Mouse (Mus musculus): ENCODE measurements around the gene Gm813.
"Not testable (repeated sequence)": the region's sequence is repeated elsewhere in the genome, so short reads cannot be mapped to it uniquely, and the experiment has no call there.

Gene Gm813

DNA sequence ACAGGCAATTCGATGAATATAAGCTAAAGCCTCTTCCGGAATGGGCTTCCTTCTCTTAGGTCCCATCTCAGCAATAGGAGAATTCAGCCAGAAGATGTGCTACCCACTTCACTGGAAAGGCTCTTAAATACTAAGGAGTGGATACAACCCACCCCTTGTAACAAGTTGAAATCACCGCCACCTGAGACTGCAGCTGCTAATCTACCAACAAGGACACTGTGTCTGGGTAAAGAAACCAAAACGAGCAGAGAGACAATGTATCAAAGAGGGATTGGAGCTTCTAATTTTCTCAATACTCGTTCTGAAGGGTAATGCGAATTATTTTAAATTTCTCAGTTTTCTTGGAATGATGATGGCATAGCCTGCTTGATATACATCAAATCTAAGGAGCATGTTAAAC, at the start of gene Gm813:
Gene Gm813, minus strand, starts transcription at position 101 of the 400 bp plus-strand sequence.
- DNase-seq (ENCODE audit: low spot score in 2 of 2): no peak

DNA sequence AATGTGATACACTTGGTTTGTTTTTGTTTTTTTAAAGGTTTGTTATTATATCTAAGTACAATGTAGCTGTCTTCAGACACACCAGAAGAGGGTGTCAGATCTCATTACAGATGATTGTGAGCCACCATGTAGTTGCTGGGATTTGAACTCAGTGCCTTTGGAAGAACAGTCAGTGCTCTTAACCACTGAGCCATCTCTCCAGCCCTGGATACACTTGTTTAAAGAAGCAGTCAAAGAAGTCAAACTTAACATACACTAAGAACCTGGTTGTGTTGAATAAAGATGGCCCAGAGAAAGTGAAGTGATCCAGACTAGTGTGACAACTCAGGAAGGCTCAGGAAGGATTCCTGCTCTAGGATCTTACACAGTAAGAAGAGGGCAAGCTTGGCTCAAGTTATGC, 48.4 kb upstream of the Gm813 start:
- DNase-seq (ENCODE audit: low spot score in 2 of 2): not testable (repeated sequence)

DNA sequence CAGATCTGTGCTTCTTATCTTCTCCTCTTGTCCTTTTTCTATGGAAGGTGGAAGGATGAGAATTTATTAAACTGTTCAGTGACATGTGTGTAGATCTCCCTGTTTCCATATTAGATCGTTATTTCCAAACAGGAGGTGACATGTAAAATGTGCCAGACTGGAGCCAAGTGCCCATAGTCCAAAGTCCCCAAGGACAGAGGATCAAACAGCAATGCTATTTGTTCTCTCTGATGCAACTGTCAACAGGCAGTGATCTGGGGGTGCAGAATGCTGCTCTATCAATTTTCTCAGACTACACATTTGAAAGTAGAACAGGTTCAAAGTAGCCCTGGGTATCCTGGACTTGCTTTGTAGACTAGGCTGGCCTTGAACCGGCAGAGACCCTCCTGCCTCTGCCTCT, 47.0 kb upstream of the Gm813 start:
- no peak for DNase-seq (ENCODE audit: low spot score in 2 of 2)

- no peak for DNase-seq (ENCODE audit: low spot score in 2 of 2)
These were observed 46.2 kb upstream of the Gm813 start for GRCm38 (mm10) chr16:58663021-58663420.

DNA sequence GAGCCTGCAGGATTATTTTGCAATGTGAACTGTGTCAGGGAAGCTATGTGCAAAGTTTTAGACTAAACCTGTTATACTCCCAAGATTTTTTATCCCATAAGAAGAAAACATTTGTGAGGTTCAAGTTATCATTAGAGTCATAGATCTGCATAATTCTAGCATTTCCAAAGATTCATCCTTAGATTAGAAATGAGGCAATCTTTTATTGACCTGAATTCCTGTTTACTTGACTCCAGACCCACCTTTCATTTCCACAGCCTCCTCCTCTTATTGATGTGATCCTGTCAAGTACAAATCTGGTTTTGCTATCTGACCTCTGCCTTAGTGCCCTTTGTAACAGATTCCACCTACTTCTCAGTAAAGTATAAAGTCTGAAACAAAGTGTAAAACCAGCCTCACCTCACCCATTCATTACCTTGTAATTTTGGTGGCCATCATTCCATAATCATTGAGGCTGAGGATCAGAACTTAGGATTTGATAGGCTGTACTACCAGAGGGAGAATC, 45.6 kb upstream of the Gm813 start:
- no peak for DNase-seq (ENCODE audit: low spot score in 2 of 2)

DNA sequence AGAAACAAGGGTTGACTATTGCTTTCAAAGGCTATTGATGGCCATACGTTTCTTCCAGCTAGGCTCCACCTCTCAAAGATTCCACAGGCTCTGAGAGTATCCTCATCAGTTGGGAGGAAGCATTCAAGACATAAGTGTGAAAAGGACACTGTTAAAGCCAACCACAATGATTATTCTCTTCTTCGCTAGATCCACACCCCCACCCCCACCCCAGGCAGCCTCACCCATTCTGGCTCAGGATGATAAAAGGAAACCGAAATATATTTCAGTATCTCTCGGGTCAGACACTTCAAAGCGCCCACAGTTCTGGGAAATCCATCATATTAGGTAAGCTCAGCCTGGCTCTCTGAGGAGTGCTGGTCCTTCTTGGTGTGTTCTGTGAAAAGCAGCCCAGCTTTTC, 45.0 kb upstream of the Gm813 start:
- no peak for DNase-seq (ENCODE audit: low spot score in 2 of 2)

GRCm38 (mm10) chr16:58658668-58659067, 41.9 kb upstream of the Gm813 start:
- no peak for DNase-seq (ENCODE audit: low spot score in 2 of 2)

- no peak for DNase-seq (ENCODE audit: low spot score in 2 of 2)
These were observed 39.7 kb upstream of the Gm813 start for GRCm38 (mm10) chr16:58656526-58656925.

GRCm38 (mm10) chr16:58655751-58656150, 39.0 kb upstream of the Gm813 start:
- DNase-seq (ENCODE audit: low spot score in 2 of 2): no peak

DNA sequence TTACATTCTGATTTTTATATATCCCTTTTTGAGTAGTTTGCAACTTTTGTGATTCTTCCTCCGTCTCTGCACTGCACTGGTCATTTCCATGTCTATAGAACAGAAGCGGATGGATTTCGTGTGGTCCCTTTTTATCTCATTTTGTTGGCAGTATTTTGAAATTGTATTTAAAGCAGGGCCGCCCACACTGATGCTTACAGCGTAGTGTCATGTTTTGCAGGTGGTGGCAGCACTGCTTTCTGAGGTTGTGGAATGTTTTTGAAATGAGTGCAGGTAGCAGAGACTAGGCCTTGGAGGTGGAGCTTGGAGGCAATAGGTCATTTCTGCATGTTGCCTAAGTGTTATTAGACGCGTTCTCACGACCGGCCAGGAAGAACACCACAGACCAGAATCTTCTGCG, 33.2 kb upstream of the Gm813 start:
- DNase-seq (ENCODE audit: low spot score in 2 of 2): no peak

DNA sequence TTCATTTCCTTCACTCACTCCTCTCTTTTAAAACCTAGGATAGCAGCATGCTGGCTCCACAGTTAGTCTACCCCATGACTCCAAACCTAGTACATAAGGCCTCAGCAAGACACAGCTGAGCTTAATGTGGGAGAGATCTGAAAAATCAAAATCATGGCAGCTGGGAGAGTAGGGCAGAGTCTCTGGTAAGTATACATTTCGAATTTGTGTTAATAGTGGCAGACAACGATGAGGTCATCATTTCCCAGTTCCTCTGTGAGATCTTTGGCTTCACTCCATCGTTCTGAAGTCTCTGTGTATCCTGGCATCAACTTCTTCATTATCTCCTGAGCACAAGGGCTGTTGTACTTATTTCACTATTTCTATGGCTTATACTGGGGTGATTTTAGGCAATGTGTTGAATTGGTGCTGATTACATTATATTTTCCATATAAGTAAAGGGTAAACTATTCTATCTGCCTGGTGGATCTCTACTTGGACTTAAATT, 22.0 kb upstream of the Gm813 start, which contains the start of gene E330017A01Rik:
Gene E330017A01Rik, minus strand, starts transcription at position 51 of the 487 bp plus-strand sequence.
- no peak for DNase-seq (ENCODE audit: low spot score in 2 of 2)

DNA sequence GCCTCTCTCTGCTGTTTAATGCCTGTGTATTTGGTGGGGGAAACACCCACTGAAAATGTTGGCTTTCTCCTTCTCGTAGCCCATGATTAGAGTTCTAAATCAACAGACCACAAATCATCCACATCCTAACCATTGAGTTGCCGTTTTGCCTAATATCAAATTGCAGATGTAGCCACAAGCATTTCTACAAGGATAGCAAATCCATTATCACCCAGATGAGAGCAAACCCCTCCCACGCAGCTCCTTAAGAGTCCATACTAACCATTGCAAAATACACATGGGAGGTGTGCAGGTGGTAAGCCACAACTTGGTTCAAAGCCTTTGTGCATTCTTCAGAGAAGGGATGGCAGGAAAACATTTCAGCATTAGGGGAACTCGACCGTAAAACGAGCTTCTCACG, 21.2 kb upstream of the Gm813 start:
- no peak for DNase-seq (ENCODE audit: low spot score in 2 of 2)

GRCm38 (mm10) chr16:58637448-58637847, 20.7 kb upstream of the Gm813 start:
- DNase-seq (ENCODE audit: low spot score in 2 of 2): no peak

DNA sequence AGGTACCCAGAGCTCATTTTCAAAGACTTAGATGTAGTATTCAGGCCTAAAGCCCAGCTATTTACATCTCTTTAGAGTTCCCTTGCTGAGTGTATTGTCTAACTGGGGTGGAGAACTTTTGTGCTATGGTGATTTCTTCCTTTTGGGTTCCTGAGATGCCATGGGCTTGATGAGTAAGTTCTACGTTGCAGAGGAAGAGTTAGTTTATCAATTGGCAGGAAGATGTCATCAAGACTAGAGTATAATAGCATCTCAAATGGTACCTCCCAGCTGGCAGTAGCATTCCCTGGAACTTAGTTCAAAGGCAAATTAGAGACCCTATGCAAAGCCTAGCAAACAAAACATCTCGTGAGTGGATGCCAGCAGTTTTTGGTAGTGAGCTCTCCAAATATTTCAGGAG, 19.1 kb upstream of the Gm813 start:
- no peak for DNase-seq (ENCODE audit: low spot score in 2 of 2)

GRCm38 (mm10) chr16:58629736-58630135, 13.0 kb upstream of the Gm813 start:
- DNase-seq (ENCODE audit: low spot score in 2 of 2): no peak

DNA sequence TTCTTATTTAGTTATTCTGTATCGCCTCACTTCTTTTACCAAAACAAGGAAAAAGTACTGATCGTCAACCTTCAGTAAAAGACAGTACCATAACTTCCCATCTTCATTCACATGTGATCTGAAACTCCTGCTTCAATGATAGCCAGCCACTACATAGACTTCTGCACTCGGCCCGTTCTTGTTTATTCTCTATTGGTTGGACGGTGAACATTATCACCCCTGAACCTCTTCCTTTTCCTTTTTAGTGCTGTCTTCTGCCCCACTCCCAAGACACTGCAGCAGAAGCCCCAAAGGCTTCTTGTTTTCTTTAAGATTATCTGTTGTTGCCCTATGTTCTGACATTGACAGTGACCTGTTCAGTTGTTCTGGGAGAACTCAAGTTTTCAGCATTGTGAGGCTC, 12.2 kb upstream of the Gm813 start:
- no peak for DNase-seq (ENCODE audit: low spot score in 2 of 2)

DNA sequence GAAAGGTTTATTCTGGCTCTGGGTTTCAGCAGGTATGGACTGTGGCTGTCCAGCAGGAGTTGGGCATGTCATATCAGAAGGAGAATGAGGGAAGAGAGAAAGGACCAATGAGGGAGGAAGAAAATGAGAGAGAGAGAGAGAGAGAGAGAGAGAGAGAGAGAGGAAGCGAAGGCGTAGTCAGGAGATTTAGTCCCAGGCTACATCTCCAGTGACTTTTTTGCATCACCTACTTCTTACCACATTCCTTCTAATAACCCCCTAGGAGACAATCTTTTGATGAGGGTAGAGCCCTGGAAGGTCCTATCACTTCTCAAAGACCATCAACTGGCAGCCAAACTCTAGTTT, 11.5 kb upstream of the Gm813 start:
- DNase-seq (ENCODE audit: low spot score in 2 of 2): no peak

- DNase-seq (ENCODE audit: low spot score in 2 of 2): no peak
These were observed 11.0 kb upstream of the Gm813 start for GRCm38 (mm10) chr16:58627597-58628335.

GRCm38 (mm10) chr16:58623944-58624343, 7.2 kb upstream of the Gm813 start:
- peak in 1 of 2 experiments; percentile 26 for DNase-seq (ENCODE audit: low spot score in 2 of 2)

DNA sequence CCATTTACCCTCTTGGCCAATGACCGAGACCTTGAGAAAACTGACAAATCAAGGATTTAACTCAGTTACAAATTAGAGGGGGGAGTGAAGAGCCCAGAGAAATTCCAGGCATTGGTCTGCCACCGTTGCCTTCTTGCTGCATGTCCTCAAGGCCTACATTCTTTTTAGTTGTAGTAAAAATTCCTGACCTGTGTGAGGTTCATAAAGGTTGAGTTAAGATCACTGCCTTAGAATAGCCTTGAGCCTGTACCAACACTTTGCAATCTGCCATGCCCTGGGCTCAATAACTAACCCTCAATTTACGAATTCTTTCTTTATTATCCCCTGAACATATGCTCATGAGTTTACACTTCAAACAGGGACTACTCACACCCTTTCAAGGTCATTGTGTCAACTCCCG, 6.3 kb upstream of the Gm813 start:
- no peak for DNase-seq (ENCODE audit: low spot score in 2 of 2)

GRCm38 (mm10) chr16:58622377-58622776, 5.6 kb upstream of the Gm813 start:
- no peak for DNase-seq (ENCODE audit: low spot score in 2 of 2)

DNA sequence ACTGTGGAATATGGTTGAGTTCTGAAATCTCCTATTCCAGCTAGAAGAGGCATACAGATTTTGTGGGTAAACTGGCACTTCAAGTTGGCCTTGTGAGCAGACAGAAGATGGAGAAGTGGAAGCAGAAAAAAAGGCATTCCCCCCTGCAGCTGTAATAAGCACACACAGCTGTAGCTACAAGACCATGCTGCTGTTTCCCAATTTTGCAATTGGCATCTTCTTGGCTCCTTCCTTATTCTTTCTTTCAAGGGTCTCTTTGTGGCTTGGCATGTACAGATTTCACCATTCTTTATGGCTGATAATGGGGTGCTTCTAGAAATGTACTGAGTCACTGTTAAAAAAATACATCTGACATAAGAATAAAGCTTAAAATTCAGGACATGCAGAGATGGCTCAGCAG, 568 bp upstream of the Gm813 start:
- no peak for DNase-seq (ENCODE audit: low spot score in 2 of 2)

DNA sequence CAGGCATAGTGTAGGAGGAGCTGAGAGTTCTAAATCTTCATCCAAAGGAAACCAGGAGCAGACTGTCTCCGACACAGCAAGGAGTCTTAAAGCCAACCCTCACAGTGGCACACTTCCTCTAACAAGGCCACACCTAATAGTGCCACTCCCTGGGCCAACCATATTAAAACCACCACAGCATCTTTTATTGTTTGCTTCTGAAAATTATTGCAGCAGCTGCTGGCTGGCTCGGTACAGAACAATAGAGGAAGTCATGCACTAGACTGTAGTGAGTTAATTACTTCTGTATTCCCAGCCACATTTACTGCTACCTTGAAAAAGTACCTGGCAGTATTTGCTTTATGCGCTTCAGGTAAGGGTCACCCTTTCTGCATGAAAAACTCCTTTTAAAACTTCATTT, 3.8 kb downstream of the Gm813 start:
- no peak for DNase-seq (ENCODE audit: low spot score in 2 of 2)

- DNase-seq (ENCODE audit: low spot score in 2 of 2): no peak
These were observed 9.7 kb downstream of the Gm813 start for GRCm38 (mm10) chr16:58607101-58607500.

Data from frontal cortex, postnatal 14 days (tissue).